ENCODE assay signal across 19 mouse cellular contexts in genomic region chr4:129179560-129179959, GRCm38 (mm10). TPM values are rescaled to one million over a fixed set of nuclear protein-coding genes. Genes with fewer than 3 reads are reported as not detected.
DNase-seq lines count a peak whose midpoint lies in the region; ATAC-seq and TF ChIP-seq lines count a peak whose summit lies in the region.
"Had no signal": no experiment of that assay in that cellular context is flagged by ENCODE, and none has a peak within 500 bp of the region (broad histone marks: within the 10 kb centered on the region; RNA-seq: fewer than 3 reads in every experiment).

No protein-coding gene starts in this region.

- no peak overlapping the region for H3K4me3 ChIP-seq in heart, postnatal 0 days (ENCODE audit: low read depth, low read length)
- H3K4me3 ChIP-seq in lung, postnatal 0 days (ENCODE audit: low read depth, low read length): no peak overlapping the region
- H3K4me3 ChIP-seq: embryonic facial prominence, embryonic 12.5 days; hindbrain, embryonic 12.5 days; midbrain, embryonic 15.5 days; neural tube, embryonic 13.5 days had no signal

- no peak overlapping the region for H3K4me2 ChIP-seq in heart, postnatal 0 days (ENCODE audit: low read depth, low read length)
- no peak overlapping the region for H3K4me2 ChIP-seq in lung, postnatal 0 days (replicated peaks; ENCODE audit: low read depth, low read length)
- H3K4me2 ChIP-seq: embryonic facial prominence, embryonic 12.5 days; heart, embryonic 11.5 days; hindbrain, embryonic 12.5 days; liver, embryonic 11.5 days; midbrain, embryonic 15.5 days; neural tube, embryonic 13.5 days had no signal

- no peak for ATAC-seq in heart, postnatal 0 days (ENCODE audit: insufficient read depth, low read depth)
- ATAC-seq in lung, postnatal 0 days: no peak
- ATAC-seq: midbrain, embryonic 15.5 days had no signal

- no peak for DNase-seq in heart, postnatal 0 days (ENCODE audit: low spot score)
- DNase-seq in heart, postnatal 36 days: no peak
- DNase-seq in lung, postnatal 0 days (ENCODE audit: low spot score): peak; percentile 22
- no peak for DNase-seq in lung, postnatal 14 days
- DNase-seq in brain, adult 2 months (ENCODE audit: low read depth, low spot score): peak; percentile 48
- DNase-seq in telencephalon, adult 2 months (ENCODE audit: low read depth, low spot score): peak; percentile 9
- no peak for DNase-seq in testis, postnatal 14 days (ENCODE audit: low spot score)
- DNase-seq: adrenal gland, adult 8-10 months; cerebellum, postnatal 14 days; kidney, adult 9 months; lung, postnatal 4 days had no signal

- peak; percentile 50 for TF ChIP-seq CTCF in heart, postnatal 0 days (IDR thresholded peaks at IDR 0.05; ENCODE audit: low read depth)
- peak; percentile 50 for TF ChIP-seq CTCF in lung, postnatal 0 days (IDR thresholded peaks at IDR 0.05)

- no peak overlapping the region for H3K9ac ChIP-seq in heart, postnatal 0 days (replicated peaks; ENCODE audit: low read depth, low read length)
- H3K9ac ChIP-seq in lung, postnatal 0 days (replicated peaks; ENCODE audit: low read depth): no peak overlapping the region
- H3K9ac ChIP-seq: embryonic facial prominence, embryonic 12.5 days; hindbrain, embryonic 12.5 days; midbrain, embryonic 15.5 days; neural tube, embryonic 13.5 days had no signal

- intact Hi-C loops in heart, postnatal 36 days (cut with DNase I): no loop called here

- H3K27ac ChIP-seq in heart, postnatal 0 days (ENCODE audit: low read depth): no peak overlapping the region
- H3K27ac ChIP-seq in lung, postnatal 0 days (ENCODE audit: low read length): no peak overlapping the region
- H3K27ac ChIP-seq: embryonic facial prominence, embryonic 12.5 days; hindbrain, embryonic 12.5 days; midbrain, embryonic 15.5 days; neural tube, embryonic 13.5 days had no signal

- no peaks in the 10 kb centered on the region for H3K9me3 ChIP-seq in heart, postnatal 0 days (replicated peaks; ENCODE audit: control insufficient read depth, low read length)
- no peaks in the 10 kb centered on the region for H3K9me3 ChIP-seq in lung, postnatal 0 days (ENCODE audit: low read length)
- H3K9me3 ChIP-seq: embryonic facial prominence, embryonic 12.5 days; hindbrain, embryonic 12.5 days; midbrain, embryonic 15.5 days; neural tube, embryonic 13.5 days had no signal

- H3K36me3 ChIP-seq in heart, postnatal 0 days (replicated peaks; ENCODE audit: control insufficient read depth, insufficient read depth, low read length): peaks cover 49% of the 10 kb centered on the region
- H3K36me3 ChIP-seq in lung, postnatal 0 days (ENCODE audit: insufficient read depth, low read length): no peaks in the 10 kb centered on the region; the same call in 1 of the 2 replicates

- no peaks in the 10 kb centered on the region for H3K27me3 ChIP-seq in heart, postnatal 0 days (ENCODE audit: control insufficient read depth, insufficient read depth, low read length)
- no peaks in the 10 kb centered on the region for H3K27me3 ChIP-seq in lung, postnatal 0 days (replicated peaks; ENCODE audit: insufficient read depth, low read length)
- H3K27me3 ChIP-seq: embryonic facial prominence, embryonic 12.5 days; hindbrain, embryonic 12.5 days; midbrain, embryonic 15.5 days; neural tube, embryonic 13.5 days had no signal

- no peaks in the 10 kb centered on the region for H3K4me1 ChIP-seq in heart, postnatal 0 days (ENCODE audit: control insufficient read depth, insufficient read depth)
- H3K4me1 ChIP-seq in lung, postnatal 0 days (ENCODE audit: insufficient read depth, low read depth, low read length): no peaks in the 10 kb centered on the region
- H3K4me1 ChIP-seq: embryonic facial prominence, embryonic 12.5 days; hindbrain, embryonic 12.5 days; midbrain, embryonic 15.5 days; neural tube, embryonic 13.5 days had no signal

- WGBS in heart, postnatal 0 days: 48% methylated on average over 1 of the region's 1 CpGs
- 69% methylated on average over 1 of the region's 1 CpGs for WGBS in lung, postnatal 0 days

- no peak for TF ChIP-seq EP300 in heart, postnatal 0 days (IDR thresholded peaks at IDR 0.05; ENCODE audit: low read depth)
- TF ChIP-seq EP300 in lung, postnatal 0 days (IDR thresholded peaks at IDR 0.05): no peak

RNA-seq across cellular contexts. Expression of gene S100pbp, which starts 10.0 kb away (rescaled TPM):
- 16.0 and 24.5 TPM in 2 replicates for total RNA-seq in heart, postnatal 0 days (2014; rRNA removed; ENCODE audit: low replicate concordance)
- polyA plus RNA-seq in heart, postnatal 0 days (2015; fragmentation: Nextera tagmentation; extraction: Ambion mirVana): 5.9 and 6.9 TPM in 2 replicates
- total RNA-seq in heart, postnatal 36 days (2021): 10 to 100 TPM; 11.3 to 15.7 TPM
- 7.3 and 7.5 TPM in 2 replicates for polyA plus RNA-seq in lung, postnatal 0 days (2015; fragmentation: Nextera tagmentation; extraction: Ambion mirVana)

RNA-seq across cellular contexts. Expression of gene Yars, which starts 10.0 kb away (rescaled TPM):
- 24.7 and 27.3 TPM in 2 replicates for total RNA-seq in heart, postnatal 0 days (2014; rRNA removed; ENCODE audit: low replicate concordance)
- polyA plus RNA-seq in heart, postnatal 0 days (2015; fragmentation: Nextera tagmentation; extraction: Ambion mirVana): 30.8 and 31.5 TPM in 2 replicates
- 10 to 100 TPM; 26.3 to 31.0 TPM for total RNA-seq in heart, postnatal 36 days (2021)
- 26.4 and 27.1 TPM in 2 replicates for polyA plus RNA-seq in lung, postnatal 0 days (2015; fragmentation: Nextera tagmentation; extraction: Ambion mirVana)

RNA-seq across cellular contexts. Expression of gene Fndc5, which starts 42.8 kb away (rescaled TPM):
- 41.7 and 71.1 TPM in 2 replicates for total RNA-seq in heart, postnatal 0 days (2014; rRNA removed; ENCODE audit: low replicate concordance)
- polyA plus RNA-seq in heart, postnatal 0 days (2015; fragmentation: Nextera tagmentation; extraction: Ambion mirVana): 50.7 and 51.3 TPM in 2 replicates
- 100 to 1,000 TPM; 324 to 341 TPM for total RNA-seq in heart, postnatal 36 days (2021)
- polyA plus RNA-seq in lung, postnatal 0 days (2015; fragmentation: Nextera tagmentation; extraction: Ambion mirVana): 7.6 and 9.7 TPM in 2 replicates

RNA-seq across cellular contexts. Expression of gene Hpca, which starts 57.7 kb away (rescaled TPM):
- not detected in 2 replicates for total RNA-seq in heart, postnatal 0 days (2014; rRNA removed; ENCODE audit: low replicate concordance)
- 0.16 and 0.25 TPM in 2 replicates for polyA plus RNA-seq in heart, postnatal 0 days (2015; fragmentation: Nextera tagmentation; extraction: Ambion mirVana)
- total RNA-seq in heart, postnatal 36 days (2021): not detected
- 0.51 and 1.1 TPM in 2 replicates for polyA plus RNA-seq in lung, postnatal 0 days (2015; fragmentation: Nextera tagmentation; extraction: Ambion mirVana)
- total RNA-seq: gastrocnemius, adult 18-20 months had no signal
- polyA plus RNA-seq: spleen, adult 2 months had no signal

Comparison
In these comparisons a context has a peak if more than half of its experiments do, and no peak if none do; other contexts are left out.
1. DNase-seq: peak in lung, postnatal 0 days (single experiment), brain, adult 2 months (single experiment) and telencephalon, adult 2 months (single experiment); none in heart, postnatal 0 days (single experiment), heart, postnatal 36 days (0 of 2), lung, postnatal 14 days (single experiment) and testis, postnatal 14 days (single experiment).